Mouse (Mus musculus) ES-Bruce4 (cell line): ENCODE measurements around the gene Fitm2. TPM values are rescaled to one million over a fixed set of nuclear protein-coding genes. Genes with fewer than 3 reads are reported as not detected.

ENCODE experiments used
- H3K27ac ChIP-seq: 2 replicates; pipeline ENCODE4 v1.5.1; 2012; ENCODE audit warnings: low read length, inconsistent platforms; ENCODE audit not compliant: insufficient read depth
- H3K27me3 ChIP-seq: 2 replicates; pipeline ENCODE4 v1.6.1; 2012; ENCODE audit warnings: mild to moderate bottlenecking, low read length, inconsistent platforms; ENCODE audit not compliant: control insufficient read depth, poor library complexity, insufficient read depth, severe bottlenecking
- H3K36me3 ChIP-seq: 2 replicates; pipeline ENCODE4 v1.6.1; 2012; ENCODE audit warnings: inconsistent platforms, mild to moderate bottlenecking, low read length, moderate library complexity; ENCODE audit not compliant: control insufficient read depth, poor library complexity, insufficient read depth, severe bottlenecking
- H3K4me1 ChIP-seq: one replicate; pipeline ENCODE4 v1.8.1; 2011; ENCODE audit warnings: low read length; ENCODE audit not compliant: control insufficient read depth, insufficient read depth
- H3K4me3 ChIP-seq: 2 replicates; pipeline ENCODE4 v1.5.1; 2011; ENCODE audit warnings: low read depth, mild to moderate bottlenecking, low read length
- H3K9ac ChIP-seq: 2 replicates; pipeline ENCODE4 v1.6.1; 2012; ENCODE audit warnings: low read depth, mild to moderate bottlenecking, inconsistent platforms; ENCODE audit not compliant: poor library complexity, severe bottlenecking
- H3K9me3 ChIP-seq: replicated peaks from 2 replicates; pipeline ENCODE4 v1.6.1; 2012; ENCODE audit warnings: mild to moderate bottlenecking, low read length, inconsistent platforms; ENCODE audit not compliant: control insufficient read depth, poor library complexity, insufficient read depth, severe bottlenecking
- CTCF ChIP-seq: IDR thresholded peaks from one replicate; pipeline ENCODE4 v1.8.1; 2011; ENCODE audit warnings: low read depth, low read length
- EP300 ChIP-seq: IDR thresholded peaks from 2 replicates; pipeline ENCODE4 v1.6.1; 2011; ENCODE audit warnings: low read depth, low read length; ENCODE audit not compliant: insufficient read depth
- POLR2A ChIP-seq: IDR thresholded peaks from one replicate; pipeline ENCODE4 v1.8.1; 2011; ENCODE audit warnings: low read length; ENCODE audit not compliant: insufficient read depth
- polyA plus RNA-seq: library from polyadenylated mRNA; stranded (reverse); fragments of >200 nt; gene quantifications from 2 replicates; pipeline ENCODE4 v1.2.4, GENCODE M21; 2011; ENCODE audit warnings: low read depth; ENCODE audit not compliant: missing spikeins, insufficient read depth, insufficient read length

Gene Fitm2
- polyA plus RNA-seq, 1 experiment = 4.9 TPM

- Histone ChIP-seq H3K36me3 (no peaks in the 10 kb centered on the region), H3K9ac (no peak overlapping the region), H3K9me3 (no peaks in the 10 kb centered on the region), H3K4me1 (peaks cover 3% of the 10 kb centered on the region), H3K27me3 (no peaks in the 10 kb centered on the region), H3K4me3 (no peak overlapping the region), H3K27ac (peak overlapping the region; percentile 35)
- no peak for TF ChIP-seq POLR2A
- no peak for TF ChIP-seq CTCF
- TF ChIP-seq EP300 = no peak
Observed at GRCm38 (mm10) chr2:163493031-163493430, 20.6 kb upstream of the Fitm2 start.

DNA sequence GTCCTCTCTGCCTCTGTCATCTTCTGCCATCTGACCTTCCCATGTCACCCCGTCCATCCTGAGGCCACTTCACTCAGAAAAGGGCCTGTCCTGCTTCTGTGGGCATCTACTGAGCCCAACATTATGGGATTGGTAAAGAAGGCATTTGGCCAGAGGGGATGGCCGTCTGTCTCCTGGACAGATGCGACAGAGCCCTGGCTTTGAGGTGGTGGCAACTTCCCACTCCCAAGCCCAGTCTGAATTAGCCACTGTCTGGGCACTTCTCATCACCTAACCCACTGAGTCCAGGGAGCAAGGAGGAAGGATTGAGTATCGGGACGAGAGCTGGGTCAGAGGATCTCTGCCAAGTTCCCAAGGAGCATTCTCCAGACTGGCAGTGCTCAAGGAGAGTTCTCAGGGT lies 19.6 kb upstream of the Fitm2 start, which contains the start of gene R3hdml:
R3hdml (plus strand) TSS at position 301 of the 400 bp plus-strand sequence.
- Histone ChIP-seq H3K4me1 (peaks cover 3% of the 10 kb centered on the region), H3K27me3 (no peaks in the 10 kb centered on the region), H3K4me3 (no peak within 1 kb of the TSS), H3K27ac (peak within 1 kb of the TSS; percentile 35; the same call in 1 of the 2 replicates), H3K36me3 (no peaks in the 10 kb centered on the region), H3K9ac (no peak within 1 kb of the TSS), H3K9me3 (no peaks in the 10 kb centered on the region)
- TF ChIP-seq CTCF (no peak), EP300 (no peak), POLR2A (no peak)

DNA sequence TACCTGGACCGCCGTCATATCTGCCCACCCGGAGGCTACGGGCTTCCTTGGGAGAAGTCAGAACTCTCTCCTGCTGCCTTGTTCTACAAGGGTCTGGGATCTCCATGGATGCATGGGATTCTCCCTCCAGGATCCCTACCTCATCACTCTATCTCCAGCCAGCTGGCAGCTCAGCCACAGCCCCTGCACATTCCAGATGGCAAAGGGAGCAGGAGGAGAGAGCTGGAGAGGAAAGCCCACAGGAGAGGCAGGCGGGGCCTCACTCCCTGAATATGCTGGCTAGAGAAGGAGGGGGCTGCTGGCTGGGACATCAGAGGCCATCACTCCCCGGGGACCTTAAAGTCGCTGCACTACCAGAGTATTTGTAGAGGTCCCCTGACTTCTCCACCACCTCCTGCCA lies 18.9 kb upstream of the Fitm2 start:
- Histone ChIP-seq H3K36me3 (no peaks in the 10 kb centered on the region), H3K9ac (no peak overlapping the region), H3K27ac (no peak overlapping the region), H3K4me1 (peaks cover 3% of the 10 kb centered on the region), H3K4me3 (no peak overlapping the region), H3K9me3 (no peaks in the 10 kb centered on the region), H3K27me3 (no peaks in the 10 kb centered on the region)
- TF ChIP-seq POLR2A (no peak), EP300 (no peak)

DNA sequence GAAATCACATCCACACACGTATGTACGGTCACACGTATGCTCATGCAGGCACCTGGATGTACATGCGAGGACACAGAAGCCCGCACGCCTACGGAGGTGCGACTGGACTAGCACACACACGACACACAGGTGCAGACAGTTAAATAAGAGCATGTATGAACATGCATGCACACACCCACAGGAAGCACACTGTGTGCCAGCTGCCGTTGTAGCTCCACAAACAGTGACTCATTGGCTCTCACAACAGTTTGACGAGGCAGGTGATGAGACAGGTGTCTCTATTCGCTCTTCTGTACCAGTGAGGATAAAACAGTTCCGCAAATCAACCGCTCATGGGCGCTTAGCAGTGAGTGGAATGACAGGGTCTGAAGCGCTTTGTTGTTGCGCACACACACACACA lies 18.2 kb upstream of the Fitm2 start:
- no peak overlapping the region for H3K9ac ChIP-seq
- peaks cover 3% of the 10 kb centered on the region for H3K4me1 ChIP-seq
- TF ChIP-seq EP300 = no peak
- TF ChIP-seq POLR2A = no peak
- TF ChIP-seq CTCF = no peak
- no peak overlapping the region for H3K27ac ChIP-seq
- no peaks in the 10 kb centered on the region for H3K36me3 ChIP-seq
- no peaks in the 10 kb centered on the region for H3K9me3 ChIP-seq
- no peak overlapping the region for H3K4me3 ChIP-seq
- no peaks in the 10 kb centered on the region for H3K27me3 ChIP-seq

- H3K27ac ChIP-seq = no peak overlapping the region
- H3K9ac ChIP-seq = no peak overlapping the region
- H3K4me1 ChIP-seq = peaks cover 3% of the 10 kb centered on the region
- no peaks in the 10 kb centered on the region for H3K36me3 ChIP-seq
- H3K9me3 ChIP-seq = no peaks in the 10 kb centered on the region
- H3K4me3 ChIP-seq = no peak overlapping the region
- no peaks in the 10 kb centered on the region for H3K27me3 ChIP-seq
- TF ChIP-seq EP300 (no peak), CTCF (no peak), POLR2A (no peak)
Observed at GRCm38 (mm10) chr2:163489725-163490291, 17.4 kb upstream of the Fitm2 start.

DNA sequence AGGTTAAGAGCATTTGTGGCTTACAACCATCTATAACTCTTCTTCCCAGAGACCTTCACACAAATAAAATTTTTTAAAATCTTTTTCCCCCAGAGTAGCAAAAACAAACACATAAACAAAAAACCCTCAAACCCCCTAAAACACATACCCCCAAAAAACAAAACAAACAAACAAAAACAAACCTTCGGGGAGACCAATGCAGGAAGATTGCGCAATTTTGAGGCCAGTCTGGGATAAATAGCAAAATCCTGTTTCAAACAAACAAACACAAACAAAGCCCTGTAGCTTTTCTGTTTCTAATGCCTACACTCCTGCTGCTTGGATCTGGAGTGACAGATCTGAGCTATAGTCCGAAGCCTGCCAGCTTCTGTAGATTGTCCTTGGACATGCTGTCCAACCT lies 14.9 kb upstream of the Fitm2 start:
- Histone ChIP-seq H3K36me3 (no peaks in the 10 kb centered on the region), H3K9me3 (no peaks in the 10 kb centered on the region), H3K4me1 (no peaks in the 10 kb centered on the region), H3K27me3 (no peaks in the 10 kb centered on the region), H3K4me3 (no peak overlapping the region), H3K27ac (no peak overlapping the region), H3K9ac (no peak overlapping the region)
- TF ChIP-seq EP300 = no peak
- TF ChIP-seq CTCF = no peak
- TF ChIP-seq POLR2A = no peak
